Mouse (Mus musculus) neural tube, embryonic 10.5 days (tissue): ENCODE data around the gene Glt8d1.

ENCODE experiments used
- DNase-seq: peaks from one replicate; pipeline ENCODE4 v3.0.0-alpha.2; 2017; ENCODE audit warnings: low spot score; ENCODE audit errors: extremely low spot score

Gene Glt8d1

GRCm38 (mm10) chr14:31001307-31002205 is at the start of gene Glt8d1, which contains the start of gene Spcs1:
TSS of gene Glt8d1 (plus strand) at chr14:31001400.
TSS of gene Spcs1 (minus strand) at chr14:31001672.
- peak; percentile 89 for DNase-seq

- no peak for DNase-seq
These were observed 42.7 kb upstream of the Glt8d1 start for GRCm38 (mm10) chr14:30958517-30958916.

GRCm38 (mm10) chr14:30959031-30959430 is 42.2 kb upstream of the Glt8d1 start:
- no peak for DNase-seq

GRCm38 (mm10) chr14:30960366-30960765 is 40.8 kb upstream of the Glt8d1 start:
- DNase-seq = no peak

GRCm38 (mm10) chr14:30974204-30974603 is 27.0 kb upstream of the Glt8d1 start:
- no peak for DNase-seq

GRCm38 (mm10) chr14:30976222-30976621 is 25.0 kb upstream of the Glt8d1 start:
- no peak for DNase-seq

GRCm38 (mm10) chr14:30996417-30996816 is 4.8 kb upstream of the Glt8d1 start:
- DNase-seq = no peak

- DNase-seq = no peak
These were observed 844 bp upstream of the Glt8d1 start for GRCm38 (mm10) chr14:31000356-31000755.

- DNase-seq = no peak
These were observed 339 bp upstream of the Glt8d1 start for GRCm38 (mm10) chr14:31000816-31001306.

GRCm38 (mm10) chr14:31004527-31004926 is 3.3 kb downstream of the Glt8d1 start:
- no peak for DNase-seq

- no peak for DNase-seq
These were observed 5.6 kb downstream of the Glt8d1 start for GRCm38 (mm10) chr14:31006779-31007178.

GRCm38 (mm10) chr14:31011588-31011987 is 10.4 kb downstream of the Glt8d1 start:
- DNase-seq = no peak

- DNase-seq = no peak
These were observed 12.7 kb downstream of the Glt8d1 start for GRCm38 (mm10) chr14:31013928-31014327.

GRCm38 (mm10) chr14:31016063-31016462 is 14.9 kb downstream of the Glt8d1 start:
- DNase-seq = no peak

- DNase-seq = peak; percentile 18
These were observed 16.7 kb downstream of the Glt8d1 start for GRCm38 (mm10) chr14:31017854-31018253.

- DNase-seq = peak; percentile 98
These were observed 17.7 kb downstream of the Glt8d1 start, which contains the start of the genes Pbrm1 and Gnl3 for GRCm38 (mm10) chr14:31018860-31019291. TSS of gene Pbrm1 (plus strand) at chr14:31019138. TSS of gene Gnl3 (minus strand) at chr14:31019152.

GRCm38 (mm10) chr14:31019331-31020205 is 18.4 kb downstream of the Glt8d1 start:
- no peak for DNase-seq

GRCm38 (mm10) chr14:31022579-31022978 is 21.4 kb downstream of the Glt8d1 start:
- no peak for DNase-seq

- peak; percentile 15 for DNase-seq
These were observed 24.6 kb downstream of the Glt8d1 start for GRCm38 (mm10) chr14:31025785-31026184.

- no peak for DNase-seq
These were observed 44.1 kb downstream of the Glt8d1 start for GRCm38 (mm10) chr14:31045296-31045695.

GRCm38 (mm10) chr14:31045817-31046216 is 44.6 kb downstream of the Glt8d1 start:
- no peak for DNase-seq
